Mouse (Mus musculus): ENCODE data around the gene Foxp3.
A peak's percentile ranks its signal among the peaks of the same experiment; 100 is the strongest.

The Foxp3 gene

GRCm38 (mm10) chrX:7610536-7611258, 37.3 kb downstream of the Foxp3 start:
- DNase-seq (ENCODE audit: low spot score in 2 of 2): no peak

GRCm38 (mm10) chrX:7617889-7618551, 44.6 kb downstream of the Foxp3 start:
- DNase-seq (ENCODE audit: low spot score in 2 of 2): no peak

GRCm38 (mm10) chrX:7632560-7632959, 59.1 kb downstream of the Foxp3 start:
- DNase-seq (ENCODE audit: low spot score in 2 of 2): no peak

- DNase-seq (ENCODE audit: low spot score in 2 of 2): no peak
These were observed 61.7 kb downstream of the Foxp3 start for GRCm38 (mm10) chrX:7635101-7635500.

GRCm38 (mm10) chrX:7638401-7639091, 65.1 kb downstream of the Foxp3 start, which contains the start of gene Syp:
Syp (plus strand) TSS chrX:7638471.
- DNase-seq (ENCODE audit: low spot score in 2 of 2): peak; percentile 44 to 52

- no peak for DNase-seq (ENCODE audit: low spot score in 2 of 2)
These were observed 66.3 kb downstream of the Foxp3 start for GRCm38 (mm10) chrX:7639536-7640325.

GRCm38 (mm10) chrX:7640785-7641184, 67.3 kb downstream of the Foxp3 start:
- DNase-seq (ENCODE audit: low spot score in 2 of 2): no peak

Measured in urinary bladder, postnatal 36 days (tissue).